Mouse (Mus musculus) olfactory bulb, adult 2 months (tissue): Measurements from ENCODE around the gene Gpr63. TPM values are rescaled to one million over a fixed set of nuclear protein-coding genes. Genes with fewer than 3 reads are reported as not detected.

ENCODE experiments used
- H3K27ac ChIP-seq: fragments of 200-500 bp; 2 replicates; pipeline ENCODE4 v1.5.1; 2012; ENCODE audit warnings: low read depth, low read length; ENCODE audit not compliant: insufficient read depth
- H3K4me1 ChIP-seq: fragments of 200-500 bp; 2 replicates; pipeline ENCODE4 v1.6.1; 2012; ENCODE audit warnings: low read length; ENCODE audit not compliant: control insufficient read depth, insufficient read depth
- H3K4me3 ChIP-seq: fragments of 200-500 bp; 2 replicates; pipeline ENCODE4 v1.5.1; 2012; ENCODE audit warnings: mild to moderate bottlenecking, low read depth, low read length, moderate library complexity; ENCODE audit not compliant: insufficient read depth
- CTCF ChIP-seq: fragments of 200-500 bp; IDR thresholded peaks from 2 replicates; pipeline ENCODE4 v1.5.1; 2012; ENCODE audit warnings: low read depth, mild to moderate bottlenecking, low read length, moderate library complexity; ENCODE audit not compliant: insufficient read depth
- POLR2A ChIP-seq: fragments of 200-500 bp; IDR thresholded peaks from 2 replicates; pipeline ENCODE4 v1.6.1; 2012; ENCODE audit warnings: mild to moderate bottlenecking, low read depth, low read length, moderate library complexity; ENCODE audit not compliant: insufficient read depth
- WGBS: fragments of 180-500 bp; shearing (Covaris S2); methylation state at CpG from one replicate; pipeline ENCODE4 v1.1.7; 2018; 5-methylcytosine and 5-hydroxymethylcytosine counted together
- polyA plus RNA-seq: library from polyadenylated mRNA; stranded (reverse); fragments of >200 nt; gene quantifications from 2 replicates; pipeline ENCODE4 v1.2.4, GENCODE M21; 2012; ENCODE audit warnings: low replicate concordance; ENCODE audit not compliant: missing spikeins, insufficient read depth, insufficient read length

The Gpr63 gene
- polyA plus RNA-seq: not detected in 2 replicates

DNA sequence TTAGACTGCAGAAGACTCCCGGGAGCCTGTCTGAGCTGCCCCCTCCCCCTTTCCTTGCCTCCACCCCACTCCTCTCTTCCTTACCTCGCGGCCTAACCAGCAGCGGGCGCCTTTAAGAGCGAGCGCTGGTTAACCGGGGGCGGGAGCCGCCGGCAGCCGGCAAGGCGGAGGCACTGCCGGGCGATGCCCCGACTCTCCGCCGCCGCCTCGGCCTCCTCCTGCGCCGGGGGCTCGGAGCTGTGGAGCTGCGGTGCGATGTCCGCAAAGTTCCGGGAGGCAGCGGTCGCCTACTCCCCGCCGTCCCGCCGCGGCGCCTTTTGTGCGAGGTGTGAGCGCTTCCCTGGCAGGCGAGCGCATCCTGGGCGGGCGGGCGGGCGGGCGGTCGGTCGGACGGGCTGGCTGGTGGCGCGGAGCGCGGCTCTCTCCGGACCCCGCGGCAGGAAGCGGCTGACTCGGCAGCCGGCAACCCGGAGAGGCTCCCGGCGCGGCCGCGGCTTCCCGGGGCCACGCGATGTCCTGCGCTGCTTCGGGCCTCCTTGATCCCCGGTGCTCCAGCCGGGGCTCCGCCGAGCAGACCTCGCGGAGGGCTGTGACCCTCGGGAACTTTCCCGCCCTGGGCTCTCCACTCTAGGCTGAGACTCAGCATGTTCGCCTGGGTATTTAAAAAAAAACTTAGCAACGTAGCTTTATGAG lies at the start of gene Gpr63:
TSS of gene Gpr63 (plus strand) at position 109 of the 693 bp plus-strand sequence.
- under 1% methylated on average over 78 of the region's 78 CpGs for WGBS
- peak within 1 kb of the TSS; percentile 79 for H3K4me3 ChIP-seq

DNA sequence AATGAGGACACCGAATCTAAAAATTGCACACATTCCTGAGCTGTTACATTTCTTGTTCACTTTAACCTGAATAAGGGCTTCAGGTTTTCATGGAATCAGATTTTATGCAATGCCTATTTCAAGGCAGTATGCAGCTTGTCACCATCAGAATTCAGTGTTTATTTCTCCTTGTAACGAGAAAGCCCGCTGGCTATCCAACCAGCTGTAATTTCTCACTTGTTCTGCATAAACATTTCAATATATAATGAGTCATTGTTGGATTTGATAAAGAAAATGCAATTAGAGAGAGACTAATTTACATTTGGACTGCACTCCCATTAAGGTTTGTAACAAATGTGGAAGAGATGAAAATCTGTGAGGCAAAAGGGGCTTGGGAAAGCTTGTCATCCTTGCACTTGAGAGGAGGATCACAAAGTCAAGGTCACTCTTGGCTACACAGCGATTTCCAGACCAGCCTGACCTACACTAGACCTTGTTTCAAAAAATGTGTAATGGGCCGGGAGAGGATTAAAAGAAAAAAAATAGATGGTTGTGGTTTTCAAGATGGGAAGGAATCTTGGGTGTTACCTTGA lies 46.1 kb upstream of the Gpr63 start:
- no peak overlapping the region for H3K4me3 ChIP-seq
- 41% methylated on average over 5 of the region's 5 CpGs for WGBS
- no peaks in the 10 kb centered on the region for H3K4me1 ChIP-seq
- TF ChIP-seq POLR2A (no peak), CTCF (no peak)
- no peak overlapping the region for H3K27ac ChIP-seq

More for the DNA sequence above, at the start of gene Gpr63:
- TF ChIP-seq CTCF (no peak), POLR2A (peak; percentile 72)
- H3K4me1 ChIP-seq: peaks cover 5% of the 10 kb centered on the region
- H3K27ac ChIP-seq: peak within 1 kb of the TSS; percentile 81

DNA sequence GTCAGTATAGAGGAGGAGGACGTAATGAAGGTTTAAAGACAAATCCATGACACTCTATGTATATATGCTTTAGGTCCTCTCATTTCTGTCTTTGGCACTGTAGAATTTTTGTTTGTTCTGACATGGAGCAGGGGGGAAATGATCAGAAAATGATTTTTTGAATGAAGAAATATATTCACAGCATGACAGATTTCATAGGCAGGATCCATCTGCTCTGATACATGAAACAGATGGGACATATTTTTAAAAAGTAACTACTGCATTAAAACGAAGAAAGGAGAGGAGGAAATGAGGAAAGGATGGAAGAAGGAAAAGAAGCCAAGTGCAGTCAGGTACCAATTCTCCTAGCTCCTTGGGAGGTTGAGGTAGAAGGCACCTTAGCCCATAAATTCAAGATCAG lies 41.5 kb upstream of the Gpr63 start:
- H3K4me1 ChIP-seq: peaks cover 5% of the 10 kb centered on the region
- 85% methylated on average over 2 of the region's 2 CpGs for WGBS
- no peak overlapping the region for H3K27ac ChIP-seq
- no peak for TF ChIP-seq POLR2A
- no peak for TF ChIP-seq CTCF
- no peak overlapping the region for H3K4me3 ChIP-seq

DNA sequence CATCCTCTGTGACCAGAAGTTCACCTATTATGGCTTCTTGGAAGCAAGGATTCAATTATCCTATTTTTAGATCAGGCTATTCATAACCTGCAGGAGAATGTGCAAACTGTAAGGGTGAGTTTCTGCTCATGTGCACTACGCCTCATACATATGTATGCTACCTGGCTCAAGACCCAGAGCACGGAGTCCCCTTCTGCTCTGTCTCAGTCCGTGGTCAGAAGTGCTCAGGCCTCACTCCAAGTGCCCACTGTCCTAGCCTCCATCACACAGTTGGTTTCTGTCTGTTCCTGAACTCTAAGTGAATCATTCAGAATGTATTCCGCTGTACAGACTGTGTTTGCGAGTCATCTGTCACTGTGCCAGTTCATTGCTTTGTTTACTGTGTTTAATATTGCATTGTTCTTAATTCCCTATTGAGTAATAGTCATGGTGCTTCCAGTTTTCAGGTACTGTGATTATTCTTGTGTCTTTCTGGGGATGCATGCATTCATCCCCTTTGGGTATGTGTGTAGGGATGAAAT lies 37.9 kb upstream of the Gpr63 start:
- TF ChIP-seq CTCF (no peak), POLR2A (no peak)
- Histone ChIP-seq H3K4me3 (no peak overlapping the region), H3K27ac (peak overlapping the region; percentile 45; the same call in 1 of the 2 replicates), H3K4me1 (peaks cover 5% of the 10 kb centered on the region)
- 40% methylated on average over 5 of the region's 5 CpGs for WGBS

DNA sequence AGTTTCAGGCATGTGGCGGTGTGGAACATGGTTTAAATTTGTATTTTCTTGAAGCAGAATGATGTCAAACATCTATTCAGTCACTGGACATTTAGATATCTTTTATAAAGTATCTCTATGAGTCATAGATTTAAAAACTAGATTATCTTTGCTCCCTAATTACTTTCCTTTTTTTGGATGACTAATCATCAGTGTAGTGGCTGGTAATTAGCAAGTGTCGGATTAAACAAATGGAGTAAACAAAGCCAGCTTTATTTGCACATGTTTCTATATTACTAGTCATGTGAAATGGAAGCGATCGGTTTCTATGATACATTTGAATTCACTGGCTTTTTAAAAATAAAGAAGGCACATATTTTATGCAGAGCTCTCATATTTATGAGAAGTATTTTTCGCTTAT lies 37.3 kb upstream of the Gpr63 start:
- Histone ChIP-seq H3K4me1 (peaks cover 5% of the 10 kb centered on the region), H3K27ac (peak overlapping the region; percentile 45; the same call in 1 of the 2 replicates), H3K4me3 (no peak overlapping the region)
- WGBS: 31% methylated on average over 5 of the region's 5 CpGs
- TF ChIP-seq CTCF (no peak), POLR2A (no peak)

DNA sequence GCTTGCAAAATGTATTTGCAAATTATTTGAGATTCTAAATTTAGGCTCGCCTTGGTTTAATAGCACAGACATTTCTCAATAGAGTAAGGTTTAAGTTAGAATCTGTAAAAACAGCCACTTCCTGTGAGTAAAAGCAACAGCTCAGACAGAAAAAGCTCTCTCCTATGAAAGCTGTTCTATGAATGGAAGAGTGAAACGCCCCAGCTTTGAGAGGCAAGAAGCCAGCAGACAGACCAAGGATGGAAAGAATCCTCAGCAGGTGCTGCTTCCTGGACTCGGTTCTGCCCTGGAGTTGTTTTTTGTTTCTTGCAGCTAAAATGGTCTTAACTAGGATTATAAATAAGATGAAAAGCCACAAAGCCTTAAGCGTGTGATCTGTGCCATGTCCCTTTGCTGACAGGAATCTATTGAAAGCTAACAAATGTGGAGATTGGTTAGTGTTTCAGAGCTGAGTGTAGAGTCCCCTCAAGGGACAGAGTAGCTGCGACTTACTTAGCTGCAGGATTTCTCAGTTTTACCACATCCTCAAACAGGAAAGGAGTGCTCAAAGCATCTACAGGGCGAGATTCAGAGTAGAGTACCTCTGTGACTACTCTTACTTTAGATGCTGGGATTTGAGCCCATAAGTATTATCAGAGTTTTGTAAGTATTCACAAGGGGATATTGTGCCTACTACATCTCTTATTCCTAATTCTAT lies 23.3 kb upstream of the Gpr63 start:
- no peak overlapping the region for H3K4me3 ChIP-seq
- WGBS: 30% methylated on average over 6 of the region's 6 CpGs
- H3K4me1 ChIP-seq: no peaks in the 10 kb centered on the region; the same call in 1 of the 2 replicates
- H3K27ac ChIP-seq: no peak overlapping the region
- no peak for TF ChIP-seq POLR2A
- TF ChIP-seq CTCF: no peak

DNA sequence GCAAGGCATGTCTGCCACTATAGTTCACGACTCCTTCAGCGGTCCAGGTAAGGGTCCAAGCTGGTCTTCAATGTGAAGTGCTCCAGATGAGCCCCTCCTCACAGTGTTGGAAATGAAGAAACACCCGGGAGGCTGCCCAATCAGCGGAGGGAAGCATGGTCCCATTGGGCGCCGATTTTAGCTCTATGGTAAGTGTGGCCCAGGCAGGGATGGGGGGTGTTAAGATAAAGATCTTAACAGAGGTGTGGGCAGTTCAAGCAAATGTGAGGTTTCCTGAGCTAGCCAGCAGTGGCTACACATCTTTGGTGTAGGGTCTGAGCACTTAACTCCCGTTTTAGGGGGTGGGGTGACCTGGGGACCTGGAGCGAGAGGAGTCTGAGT lies 299 bp upstream of the Gpr63 start:
- 11% methylated on average over 8 of the region's 8 CpGs for WGBS
- Histone ChIP-seq H3K27ac (0 out of 2 replicates have a peak overlapping the region, but pooled peaks have one; percentile 12), H3K4me3 (peak overlapping the region; percentile 79), H3K4me1 (peaks cover 5% of the 10 kb centered on the region)
- TF ChIP-seq CTCF (no peak), POLR2A (no peak)

DNA sequence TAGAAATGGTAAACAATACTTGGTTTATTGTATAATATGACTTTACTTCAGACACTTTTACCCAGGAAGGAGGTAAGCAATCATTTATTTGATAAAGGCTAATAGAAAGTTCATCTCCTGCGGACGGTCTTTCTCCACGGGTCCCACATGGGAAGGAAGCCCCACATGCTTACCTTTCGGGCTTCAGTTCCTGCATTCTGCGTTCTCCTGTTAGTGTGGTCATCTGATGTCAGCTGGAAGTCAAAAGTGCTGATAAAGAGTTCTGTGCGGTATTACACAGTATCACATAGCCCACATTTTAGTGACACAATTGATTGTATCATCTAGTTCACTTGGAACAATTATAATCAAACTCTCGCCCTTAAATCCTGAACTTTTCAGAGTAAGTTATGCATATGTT lies 1.0 kb downstream of the Gpr63 start:
- 11% methylated on average over 7 of the region's 7 CpGs for WGBS
- peak overlapping the region; percentile 79 for H3K4me3 ChIP-seq
- H3K27ac ChIP-seq: no peak overlapping the region
- TF ChIP-seq POLR2A (no peak), CTCF (no peak)
- H3K4me1 ChIP-seq: peaks cover 5% of the 10 kb centered on the region

DNA sequence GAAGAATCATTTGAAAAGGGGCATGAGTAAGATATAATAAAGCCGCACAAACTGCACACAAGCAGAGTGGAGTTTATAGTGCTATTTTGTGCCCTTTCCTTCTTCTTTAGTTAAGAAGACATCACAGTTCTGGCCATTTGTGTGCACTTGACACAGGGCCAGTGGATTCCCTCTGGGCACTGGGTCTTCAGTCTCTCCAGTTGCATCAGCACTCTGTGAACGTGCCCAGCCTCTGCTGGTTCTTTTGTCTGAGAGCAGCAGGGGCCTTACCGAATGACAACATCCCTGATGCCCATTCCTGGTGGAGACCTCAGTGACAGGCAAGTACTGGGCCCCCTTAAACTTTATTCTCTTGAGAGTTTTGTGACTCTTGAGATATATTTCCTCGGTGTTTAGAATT lies 12.4 kb downstream of the Gpr63 start:
- Histone ChIP-seq H3K4me3 (no peak overlapping the region), H3K4me1 (no peaks in the 10 kb centered on the region), H3K27ac (0 out of 2 replicates have a peak overlapping the region, but pooled peaks have one; percentile 0)
- no peak for TF ChIP-seq CTCF
- WGBS: 53% methylated on average over 4 of the region's 4 CpGs
